Mouse (Mus musculus) kidney, embryonic 14.5 days (tissue): ENCODE data around the gene Fgfr4. TPM values are rescaled to one million over a fixed set of nuclear protein-coding genes. Genes with fewer than 3 reads are reported as not detected.
A peak's percentile ranks its signal among the peaks of the same experiment; 100 is the strongest.

ENCODE experiments used
- ATAC-seq: fragments of 200-750 bp; cut with Nextera tagmentation; 2 replicates; pipeline ENCODE4 v1.8.0; 2017; ENCODE audit warnings: moderate number of reproducible peaks, mild to moderate bottlenecking, moderate TSS enrichment, moderate library complexity; ENCODE audit not compliant: low FRiP score, low TSS enrichment
- H3K27ac ChIP-seq: fragments of 300-500 bp; sonication (generic); 2 replicates; pipeline ENCODE4 v1.5.1; 2014; ENCODE audit warnings: low read depth, mild to moderate bottlenecking, low read length, moderate library complexity, mixed read lengths
- H3K27me3 ChIP-seq: fragments of 300-500 bp; sonication (generic); 2 replicates; pipeline ENCODE4 v1.6.1; 2014; ENCODE audit warnings: mild to moderate bottlenecking, low read length; ENCODE audit not compliant: control insufficient read depth, insufficient read depth
- H3K36me3 ChIP-seq: fragments of 300-500 bp; sonication (generic); 2 replicates; pipeline ENCODE4 v1.6.1; 2014; ENCODE audit warnings: low read length, mixed read lengths; ENCODE audit not compliant: control insufficient read depth, insufficient read depth
- H3K4me1 ChIP-seq: fragments of 300-500 bp; sonication (generic); 2 replicates; pipeline ENCODE4 v1.6.1; 2014; ENCODE audit warnings: low read length, mixed read lengths; ENCODE audit not compliant: control insufficient read depth, insufficient read depth
- H3K4me2 ChIP-seq: fragments of 300-500 bp; sonication (generic); replicated peaks from 2 replicates; pipeline ENCODE4 v1.6.1; 2014; ENCODE audit warnings: low read depth, mild to moderate bottlenecking, low read length
- H3K4me3 ChIP-seq: fragments of 300-500 bp; sonication (generic); 2 replicates; pipeline ENCODE4 v1.5.1; 2014; ENCODE audit warnings: mild to moderate bottlenecking, low read length
- H3K9ac ChIP-seq: fragments of 300-500 bp; sonication (generic); 2 replicates; pipeline ENCODE4 v1.6.1; 2014; ENCODE audit warnings: low read depth, mild to moderate bottlenecking, low read length, moderate library complexity
- H3K9me3 ChIP-seq: fragments of 300-500 bp; sonication (generic); 2 replicates; pipeline ENCODE4 v1.6.1; 2016; ENCODE audit warnings: low read length; ENCODE audit not compliant: control insufficient read depth
- WGBS: fragments of 180-500 bp; shearing (Covaris S2); extraction: QIAGEN DNeasy Blood & Tissue Kit; methylation state at CpG from one replicate; pipeline ENCODE4 v1.1.7; 2014; 5-methylcytosine and 5-hydroxymethylcytosine counted together
- polyA plus RNA-seq: library from polyadenylated mRNA; unstranded; fragments of >200 nt; fragmentation: Nextera tagmentation; extraction: Ambion mirVana; gene quantifications from 2 replicates; pipeline ENCODE4 v1.2.1, GENCODE M21; 2014

Gene Fgfr4
- polyA plus RNA-seq, 1 experiment from 2014 or later: 14.9 TPM

- WGBS: 88% methylated on average over 5 of the region's 5 CpGs
Measured at GRCm38 (mm10) chr13:55168255-55168654, 15.8 kb downstream of the Fgfr4 start.

GRCm38 (mm10) chr13:55168958-55169369 is 16.5 kb downstream of the Fgfr4 start:
- peak overlapping the region; percentile 69 for H3K27ac ChIP-seq
- H3K27me3 ChIP-seq: no peaks in the 10 kb centered on the region
- WGBS: 42% methylated on average over 13 of the region's 13 CpGs
- 0 out of 2 replicates have a peak overlapping the region, but pooled peaks have one; percentile 5 for H3K4me2 ChIP-seq
- H3K4me3 ChIP-seq: no peak overlapping the region
- H3K36me3 ChIP-seq: no peaks in the 10 kb centered on the region; the same call in 1 of the 2 replicates
- ATAC-seq: peak; percentile 94
- no peaks in the 10 kb centered on the region for H3K9me3 ChIP-seq
- H3K9ac ChIP-seq: no peak overlapping the region
- peaks cover 21% of the 10 kb centered on the region for H3K4me1 ChIP-seq

More at GRCm38 (mm10) chr13:55168255-55168654, 15.8 kb downstream of the Fgfr4 start:
- no peak for ATAC-seq
- Histone ChIP-seq H3K36me3 (no peaks in the 10 kb centered on the region; the same call in 1 of the 2 replicates), H3K4me2 (no peak overlapping the region), H3K9me3 (no peaks in the 10 kb centered on the region), H3K27me3 (no peaks in the 10 kb centered on the region), H3K4me3 (no peak overlapping the region), H3K9ac (no peak overlapping the region), H3K4me1 (peaks cover 21% of the 10 kb centered on the region), H3K27ac (peak overlapping the region; percentile 69; the same call in 1 of the 2 replicates)

- H3K36me3 ChIP-seq: no peaks in the 10 kb centered on the region
- H3K4me3 ChIP-seq: peak overlapping the region; percentile 13
- peak overlapping the region; percentile 25; the same call in 1 of the 2 replicates for H3K27ac ChIP-seq
- peak; percentile 33; the same call in 1 of the 2 replicates for ATAC-seq
- H3K27me3 ChIP-seq: no peaks in the 10 kb centered on the region
- peaks cover 21% of the 10 kb centered on the region for H3K4me1 ChIP-seq
- H3K9ac ChIP-seq: peak overlapping the region; percentile 44; the same call in 1 of the 2 replicates
- peak overlapping the region; percentile 39 for H3K4me2 ChIP-seq
- H3K9me3 ChIP-seq: no peaks in the 10 kb centered on the region
- 14% methylated on average over 26 of the region's 26 CpGs for WGBS
Measured at GRCm38 (mm10) chr13:55171517-55172335, 19.3 kb downstream of the Fgfr4 start.

- Histone ChIP-seq H3K36me3 (no peaks in the 10 kb centered on the region), H3K9ac (peak overlapping the region; percentile 44; the same call in 1 of the 2 replicates), H3K9me3 (no peaks in the 10 kb centered on the region), H3K4me2 (peak overlapping the region; percentile 39), H3K27me3 (no peaks in the 10 kb centered on the region), H3K4me1 (peaks cover 21% of the 10 kb centered on the region), H3K4me3 (peak overlapping the region; percentile 13; the same call in 1 of the 2 replicates), H3K27ac (0 out of 2 replicates have a peak overlapping the region, but pooled peaks have one; percentile 25)
- WGBS: 46% methylated on average over 7 of the region's 7 CpGs
- no peak for ATAC-seq
Measured at GRCm38 (mm10) chr13:55172336-55172770, 19.9 kb downstream of the Fgfr4 start.

GRCm38 (mm10) chr13:55174347-55174746 is 21.9 kb downstream of the Fgfr4 start:
- H3K27ac ChIP-seq: no peak overlapping the region
- no peaks in the 10 kb centered on the region for H3K36me3 ChIP-seq
- WGBS: 77% methylated on average over 11 of the region's 11 CpGs
- H3K9ac ChIP-seq: no peak overlapping the region
- no peak overlapping the region for H3K4me3 ChIP-seq
- H3K4me1 ChIP-seq: peaks cover 11% of the 10 kb centered on the region
- H3K27me3 ChIP-seq: no peaks in the 10 kb centered on the region
- no peak for ATAC-seq
- no peak overlapping the region for H3K4me2 ChIP-seq
- no peaks in the 10 kb centered on the region for H3K9me3 ChIP-seq

- 83% methylated on average over 6 of the region's 6 CpGs for whole genome bisulfite sequencing
- no peaks in the 10 kb centered on the region for H3K27me3 ChIP-seq
- no peak for ATAC-seq
Measured at GRCm38 (mm10) chr13:55176265-55176664, 23.8 kb downstream of the Fgfr4 start.

GRCm38 (mm10) chr13:55177903-55178496 is 25.6 kb downstream of the Fgfr4 start:
- WGBS: 61% methylated on average over 4 of the region's 4 CpGs
- no peak overlapping the region for H3K27ac ChIP-seq
- no peak for ATAC-seq

More at GRCm38 (mm10) chr13:55176265-55176664, 23.8 kb downstream of the Fgfr4 start:
- Histone ChIP-seq H3K27ac (no peak overlapping the region), H3K9me3 (no peaks in the 10 kb centered on the region), H3K9ac (no peak overlapping the region), H3K4me3 (no peak overlapping the region), H3K4me1 (peaks cover 9% of the 10 kb centered on the region; the same call in 1 of the 2 replicates), H3K36me3 (no peaks in the 10 kb centered on the region), H3K4me2 (no peak overlapping the region)

GRCm38 (mm10) chr13:55178556-55178955 is 26.1 kb downstream of the Fgfr4 start:
- 35% methylated on average over 2 of the region's 2 CpGs for WGBS
- Histone ChIP-seq H3K9ac (no peak overlapping the region), H3K27ac (no peak overlapping the region), H3K9me3 (no peaks in the 10 kb centered on the region), H3K4me3 (no peak overlapping the region), H3K36me3 (no peaks in the 10 kb centered on the region), H3K4me2 (no peak overlapping the region), H3K4me1 (no peaks in the 10 kb centered on the region), H3K27me3 (no peaks in the 10 kb centered on the region)
- no peak; the same call in 1 of the 2 replicates for ATAC-seq

More at GRCm38 (mm10) chr13:55177903-55178496, 25.6 kb downstream of the Fgfr4 start:
- Histone ChIP-seq H3K9me3 (no peaks in the 10 kb centered on the region), H3K4me1 (no peaks in the 10 kb centered on the region), H3K4me2 (no peak overlapping the region), H3K4me3 (no peak overlapping the region), H3K36me3 (no peaks in the 10 kb centered on the region), H3K9ac (no peak overlapping the region), H3K27me3 (no peaks in the 10 kb centered on the region)
